Mouse (Mus musculus): Measurements from ENCODE around the gene Nap1l1. TPM values are rescaled to one million over a fixed set of nuclear protein-coding genes. Genes with fewer than 3 reads are reported as not detected.

Gene Nap1l1
- total RNA-seq, 2 experiments from 2014 or later: 223 to 236 TPM

- intact Hi-C loops (cut with DNase I): loop anchor here (2.0 to 5.0 kb wide), 2 partner anchors 33 to 227 kb away; partner anchors contain the start of gene Phlda1
- peak; percentile 61 to 93 for DNase-seq (ENCODE audit: low spot score in 2 of 2)
Observed at GRCm38 (mm10) chr10:111539724-111540324, 66.8 kb downstream of the Nap1l1 start.

DNA sequence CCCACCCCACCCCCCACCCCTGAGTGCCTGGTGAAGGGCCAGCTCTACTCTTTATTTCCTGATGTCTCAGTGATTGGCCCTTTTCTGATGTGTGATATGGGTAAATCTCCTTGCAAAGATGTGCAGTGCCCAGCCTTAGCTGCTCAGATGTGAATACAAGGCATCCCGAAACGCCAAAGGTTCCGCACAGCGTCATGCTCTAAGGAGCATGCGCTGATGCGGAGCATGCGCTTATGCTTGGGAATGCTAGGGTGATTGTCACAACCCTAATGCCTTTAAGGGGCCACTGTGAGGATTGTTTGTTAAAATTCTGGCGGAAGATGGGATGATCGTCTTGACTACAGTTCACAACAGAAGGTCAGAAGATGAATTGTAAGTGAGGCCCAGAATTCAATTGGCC, 67.7 kb downstream of the Nap1l1 start:
- no peak for DNase-seq (ENCODE audit: low spot score in 2 of 2)
- intact Hi-C loops (cut with DNase I): loop anchor here (2.0 to 5.0 kb wide), 2 partner anchors 34 to 227 kb away; partner anchors contain the start of gene Phlda1

DNA sequence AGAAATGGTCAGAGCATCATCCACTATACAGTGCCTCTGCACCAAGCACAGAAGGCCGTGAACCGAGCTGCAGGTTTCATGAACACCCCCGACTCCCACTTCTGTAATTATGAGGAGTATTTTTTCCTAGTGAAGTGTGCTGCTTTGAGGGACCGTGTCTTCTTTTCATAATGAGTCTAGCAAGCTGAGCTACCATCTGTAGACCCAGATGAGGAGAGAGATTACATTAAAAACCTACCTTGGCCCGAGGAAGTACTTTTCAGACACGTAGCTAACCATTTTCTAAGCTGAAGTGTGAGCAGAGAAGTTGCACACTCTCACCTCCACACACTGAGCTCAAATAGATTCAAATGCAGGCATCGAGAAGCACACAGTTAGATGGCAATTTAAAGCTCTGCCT, 70.1 kb downstream of the Nap1l1 start:
- DNase-seq (ENCODE audit: low spot score in 2 of 2): peak; percentile 21 to 64
- intact Hi-C loops (cut with DNase I): loop anchor here (5.0 kb wide), 1 partner anchor 224 kb away; no protein-coding TSS in a partner anchor

GRCm38 (mm10) chr10:111543781-111544260, 70.8 kb downstream of the Nap1l1 start:
- intact Hi-C loops (cut with DNase I): loop anchor here (5.0 kb wide), 1 partner anchor 223 kb away; no protein-coding TSS in a partner anchor
- peak in 1 of 2 experiments; percentile 12 for DNase-seq (ENCODE audit: low spot score in 2 of 2)

- intact Hi-C loops (cut with DNase I): loop anchor here (5.0 kb wide), 1 partner anchor 223 kb away; no protein-coding TSS in a partner anchor
Observed at GRCm38 (mm10) chr10:111544311-111544710, 71.3 kb downstream of the Nap1l1 start.

GRCm38 (mm10) chr10:111545648-111546047, 72.6 kb downstream of the Nap1l1 start:
- DNase-seq (ENCODE audit: low spot score in 2 of 2): no peak
- intact Hi-C loops (cut with DNase I): no loop called here

More at GRCm38 (mm10) chr10:111544311-111544710, 71.3 kb downstream of the Nap1l1 start:
- DNase-seq (ENCODE audit: low spot score in 2 of 2): no peak

Other genes with a start within 250 kb of the Nap1l1 start
- gene Bbs10, start 174.5 kb upstream of the Nap1l1 start, total RNA-seq (2021): 1 to 10 TPM; 5.2 to 6.8 TPM
- gene Phlda1, start 33.1 kb downstream of the Nap1l1 start, total RNA-seq (2021): 10 to 100 TPM; 35.1 to 35.6 TPM

All from left cerebral cortex, postnatal 25 days (tissue).